Mouse (Mus musculus): ENCODE measurements at regions not wholly inside any gene's neighbourhood (a gene's known extent, or its start where the extent isn't known, plus 50 kb on each side); places are given as distances from the start of the nearest gene placed in this dataset.

DNA sequence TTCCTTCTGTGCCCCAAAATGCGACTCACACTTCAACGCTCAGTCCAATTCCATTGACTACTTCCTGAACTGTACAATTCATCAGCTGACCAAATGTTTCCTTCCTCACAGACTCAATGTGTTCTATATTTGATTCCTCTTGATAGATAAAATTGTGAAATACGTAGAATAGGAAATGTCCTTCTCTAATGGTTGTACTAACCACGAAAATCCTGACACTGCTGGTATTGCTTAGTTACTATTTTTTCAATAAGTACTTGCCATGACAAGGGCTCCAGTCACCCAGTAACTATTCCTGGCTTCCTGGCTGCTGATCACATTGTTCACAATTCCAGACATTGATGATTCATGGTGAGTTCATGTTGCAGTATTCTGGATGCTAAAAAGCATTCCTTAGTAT, 75.7 kb upstream of the B430305J03Rik start:
- no peaks in the 10 kb centered on the region for H3K27me3 ChIP-seq (ENCODE audit: control insufficient read depth, insufficient read depth, low read length)
- TF ChIP-seq CTCF (IDR thresholded peaks at IDR 0.05; ENCODE audit: extremely low read depth, insufficient read depth, insufficient read length, insufficient replicate concordance) (no peak), POLR2A (IDR thresholded peaks at IDR 0.05; ENCODE audit: low read depth, low read length) (no peak)
- no peaks in the 10 kb centered on the region for H3K36me3 ChIP-seq (ENCODE audit: control insufficient read depth, insufficient read depth, low read length)
- H3K4me3 ChIP-seq (ENCODE audit: extremely low read depth, insufficient read depth, insufficient read length) = no peak overlapping the region
- no peak overlapping the region for H3K27ac ChIP-seq (ENCODE audit: insufficient read depth, low read length)
- no peaks in the 10 kb centered on the region for H3K4me1 ChIP-seq (ENCODE audit: control insufficient read depth, insufficient read depth, insufficient read length)
- no peak for DNase-seq (ENCODE audit: low read depth in 1 of 2, low spot score in 2 of 2)
- 34% methylated on average over 4 of the region's 4 CpGs for WGBS

- H3K36me3 ChIP-seq (ENCODE audit: control insufficient read depth, insufficient read depth, low read length) = no peaks in the 10 kb centered on the region
- H3K27me3 ChIP-seq (ENCODE audit: control insufficient read depth, insufficient read depth, low read length) = no peaks in the 10 kb centered on the region
- H3K27ac ChIP-seq (ENCODE audit: insufficient read depth, low read length) = no peak overlapping the region
- no peak overlapping the region for H3K4me3 ChIP-seq (ENCODE audit: extremely low read depth, insufficient read depth, insufficient read length)
- DNase-seq (ENCODE audit: low read depth in 1 of 2, low spot score in 2 of 2) = no peak
- WGBS = 78% methylated on average over 1 of the region's 1 CpGs
- TF ChIP-seq CTCF (IDR thresholded peaks at IDR 0.05; ENCODE audit: extremely low read depth, insufficient read depth, insufficient read length, insufficient replicate concordance) = no peak
- TF ChIP-seq POLR2A (IDR thresholded peaks at IDR 0.05; ENCODE audit: low read depth, low read length) = no peak
- no peaks in the 10 kb centered on the region for H3K4me1 ChIP-seq (ENCODE audit: control insufficient read depth, insufficient read depth, insufficient read length)
Measured at GRCm38 (mm10) chr3:61428713-61429112, 63.0 kb upstream of the B430305J03Rik start.

DNA sequence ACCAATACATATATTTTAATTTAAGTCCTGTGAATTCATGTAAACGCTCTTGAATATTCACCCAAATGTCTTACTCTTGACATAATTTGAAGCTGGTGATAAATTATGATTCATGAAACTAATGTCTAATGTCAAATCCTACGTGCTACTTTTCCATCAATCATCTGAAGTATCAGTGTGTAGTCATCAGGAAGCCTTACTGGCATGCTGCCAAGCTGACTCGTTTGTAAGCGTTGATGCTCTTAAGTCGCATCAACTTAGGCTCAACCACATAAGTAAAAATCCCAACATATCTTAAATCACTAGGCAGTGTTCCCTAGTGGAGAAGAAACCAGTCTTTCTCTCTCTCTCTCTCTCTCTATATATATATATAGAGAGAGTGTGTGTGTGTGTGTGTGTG, 58.2 kb upstream of the B430305J03Rik start:
- DNase-seq (ENCODE audit: low read depth in 1 of 2, low spot score in 2 of 2) = no peak
- H3K4me1 ChIP-seq (ENCODE audit: control insufficient read depth, insufficient read depth, insufficient read length) = no peaks in the 10 kb centered on the region
- TF ChIP-seq POLR2A (IDR thresholded peaks at IDR 0.05; ENCODE audit: low read depth, low read length) = no peak
- TF ChIP-seq CTCF (IDR thresholded peaks at IDR 0.05; ENCODE audit: extremely low read depth, insufficient read depth, insufficient read length, insufficient replicate concordance) = no peak
- H3K27me3 ChIP-seq (ENCODE audit: control insufficient read depth, insufficient read depth, low read length) = no peaks in the 10 kb centered on the region
- 71% methylated on average over 5 of the region's 5 CpGs for WGBS
- H3K27ac ChIP-seq (ENCODE audit: insufficient read depth, low read length) = no peak overlapping the region
- no peak overlapping the region for H3K4me3 ChIP-seq (ENCODE audit: extremely low read depth, insufficient read depth, insufficient read length)
- H3K36me3 ChIP-seq (ENCODE audit: control insufficient read depth, insufficient read depth, low read length) = no peaks in the 10 kb centered on the region

- Histone ChIP-seq H3K4me3 (ENCODE audit: extremely low read depth, insufficient read depth, insufficient read length) (no peak overlapping the region), H3K27me3 (ENCODE audit: control insufficient read depth, insufficient read depth, low read length) (no peaks in the 10 kb centered on the region), H3K36me3 (ENCODE audit: control insufficient read depth, insufficient read depth, low read length) (no peaks in the 10 kb centered on the region), H3K27ac (ENCODE audit: insufficient read depth, low read length) (no peak overlapping the region), H3K4me1 (ENCODE audit: control insufficient read depth, insufficient read depth, insufficient read length) (no peaks in the 10 kb centered on the region)
- no peak for TF ChIP-seq POLR2A (IDR thresholded peaks at IDR 0.05; ENCODE audit: low read depth, low read length)
- TF ChIP-seq CTCF (IDR thresholded peaks at IDR 0.05; ENCODE audit: extremely low read depth, insufficient read depth, insufficient read length, insufficient replicate concordance) = no peak
- WGBS = 86% methylated on average over 3 of the region's 3 CpGs
- DNase-seq (ENCODE audit: low read depth in 1 of 2, low spot score in 2 of 2) = no peak
Measured at GRCm38 (mm10) chr3:61419706-61420105, 54.0 kb upstream of the B430305J03Rik start.

DNA sequence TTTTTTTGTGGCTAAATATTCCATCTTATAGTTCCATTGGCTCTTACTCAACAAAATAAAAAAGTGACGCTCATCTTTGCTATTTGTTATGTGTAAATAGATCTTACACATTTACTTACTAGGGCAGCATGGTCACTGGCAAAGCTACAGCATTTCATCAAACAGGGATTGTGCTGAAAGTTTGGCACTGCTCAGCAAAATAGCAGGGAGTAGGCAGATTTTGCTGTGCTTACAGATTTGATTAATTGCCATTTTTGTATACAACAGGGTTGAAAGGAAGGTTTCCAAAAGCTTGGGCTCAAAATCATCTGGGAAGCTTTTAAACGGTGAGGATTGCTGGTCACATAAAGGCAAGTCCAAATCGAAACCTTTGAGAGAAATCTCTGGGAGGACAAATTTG, 52.3 kb upstream of the B430305J03Rik start:
- no peak overlapping the region for H3K4me3 ChIP-seq (ENCODE audit: extremely low read depth, insufficient read depth, insufficient read length)
- H3K27ac ChIP-seq (ENCODE audit: insufficient read depth, low read length) = no peak overlapping the region
- no peaks in the 10 kb centered on the region for H3K27me3 ChIP-seq (ENCODE audit: control insufficient read depth, insufficient read depth, low read length)
- no peak for TF ChIP-seq CTCF (IDR thresholded peaks at IDR 0.05; ENCODE audit: extremely low read depth, insufficient read depth, insufficient read length, insufficient replicate concordance)
- no peak for TF ChIP-seq POLR2A (IDR thresholded peaks at IDR 0.05; ENCODE audit: low read depth, low read length)
- no peak for DNase-seq (ENCODE audit: low read depth in 1 of 2, low spot score in 2 of 2)
- H3K36me3 ChIP-seq (ENCODE audit: control insufficient read depth, insufficient read depth, low read length) = no peaks in the 10 kb centered on the region
- H3K4me1 ChIP-seq (ENCODE audit: control insufficient read depth, insufficient read depth, insufficient read length) = no peaks in the 10 kb centered on the region
- 89% methylated on average over 3 of the region's 3 CpGs for WGBS

Data from spleen, adult 2 months (tissue).